Mouse (Mus musculus) ES-Bruce4 (cell line): ENCODE measurements at regions not wholly inside any gene's neighbourhood (a gene's known extent, or its start where the extent isn't known, plus 50 kb on each side); places are given as distances from the start of the nearest gene placed in this dataset.

Experiments used
- H3K27ac ChIP-seq: 2 replicates; pipeline ENCODE4 v1.5.1; 2012; ENCODE audit warnings: low read length, inconsistent platforms; ENCODE audit not compliant: insufficient read depth
- H3K27me3 ChIP-seq: 2 replicates; pipeline ENCODE4 v1.6.1; 2012; ENCODE audit warnings: mild to moderate bottlenecking, low read length, inconsistent platforms; ENCODE audit not compliant: control insufficient read depth, poor library complexity, insufficient read depth, severe bottlenecking
- H3K36me3 ChIP-seq: 2 replicates; pipeline ENCODE4 v1.6.1; 2012; ENCODE audit warnings: inconsistent platforms, mild to moderate bottlenecking, low read length, moderate library complexity; ENCODE audit not compliant: control insufficient read depth, poor library complexity, insufficient read depth, severe bottlenecking
- H3K4me1 ChIP-seq: one replicate; pipeline ENCODE4 v1.8.1; 2011; ENCODE audit warnings: low read length; ENCODE audit not compliant: control insufficient read depth, insufficient read depth
- H3K4me3 ChIP-seq: 2 replicates; pipeline ENCODE4 v1.5.1; 2011; ENCODE audit warnings: low read depth, mild to moderate bottlenecking, low read length
- H3K9ac ChIP-seq: 2 replicates; pipeline ENCODE4 v1.6.1; 2012; ENCODE audit warnings: low read depth, mild to moderate bottlenecking, inconsistent platforms; ENCODE audit not compliant: poor library complexity, severe bottlenecking
- H3K9me3 ChIP-seq: replicated peaks from 2 replicates; pipeline ENCODE4 v1.6.1; 2012; ENCODE audit warnings: mild to moderate bottlenecking, low read length, inconsistent platforms; ENCODE audit not compliant: control insufficient read depth, poor library complexity, insufficient read depth, severe bottlenecking
- CTCF ChIP-seq: IDR thresholded peaks from one replicate; pipeline ENCODE4 v1.8.1; 2011; ENCODE audit warnings: low read depth, low read length
- EP300 ChIP-seq: IDR thresholded peaks from 2 replicates; pipeline ENCODE4 v1.6.1; 2011; ENCODE audit warnings: low read depth, low read length; ENCODE audit not compliant: insufficient read depth
- POLR2A ChIP-seq: IDR thresholded peaks from one replicate; pipeline ENCODE4 v1.8.1; 2011; ENCODE audit warnings: low read length; ENCODE audit not compliant: insufficient read depth

GRCm38 (mm10) chr17:45807452-45807851, 73.8 kb upstream of the 1600014C23Rik start:
- Histone ChIP-seq H3K4me3 (no peak overlapping the region), H3K27me3 (no peaks in the 10 kb centered on the region), H3K27ac (no peak overlapping the region), H3K9ac (no peak overlapping the region), H3K36me3 (no peaks in the 10 kb centered on the region), H3K4me1 (peaks cover 7% of the 10 kb centered on the region), H3K9me3 (no peaks in the 10 kb centered on the region)
- TF ChIP-seq EP300: no peak
- TF ChIP-seq POLR2A: no peak
- no peak for TF ChIP-seq CTCF

- H3K9ac ChIP-seq: no peak overlapping the region
- no peaks in the 10 kb centered on the region for H3K36me3 ChIP-seq
- peaks cover 7% of the 10 kb centered on the region for H3K4me1 ChIP-seq
Measured at GRCm38 (mm10) chr17:45806831-45807230, 73.2 kb upstream of the 1600014C23Rik start.

GRCm38 (mm10) chr17:45806430-45806829, 72.8 kb upstream of the 1600014C23Rik start:
- no peaks in the 10 kb centered on the region for H3K27me3 ChIP-seq
- no peak overlapping the region for H3K9ac ChIP-seq
- H3K4me3 ChIP-seq: no peak overlapping the region
- H3K9me3 ChIP-seq: no peaks in the 10 kb centered on the region
- peaks cover 7% of the 10 kb centered on the region for H3K4me1 ChIP-seq
- TF ChIP-seq CTCF (no peak), EP300 (no peak)
- H3K27ac ChIP-seq: no peak overlapping the region
- H3K36me3 ChIP-seq: no peaks in the 10 kb centered on the region

More at GRCm38 (mm10) chr17:45806831-45807230, 73.2 kb upstream of the 1600014C23Rik start:
- Histone ChIP-seq H3K27ac (no peak overlapping the region), H3K27me3 (no peaks in the 10 kb centered on the region), H3K4me3 (no peak overlapping the region), H3K9me3 (no peaks in the 10 kb centered on the region)
- TF ChIP-seq EP300 (no peak), CTCF (no peak), POLR2A (no peak)

DNA sequence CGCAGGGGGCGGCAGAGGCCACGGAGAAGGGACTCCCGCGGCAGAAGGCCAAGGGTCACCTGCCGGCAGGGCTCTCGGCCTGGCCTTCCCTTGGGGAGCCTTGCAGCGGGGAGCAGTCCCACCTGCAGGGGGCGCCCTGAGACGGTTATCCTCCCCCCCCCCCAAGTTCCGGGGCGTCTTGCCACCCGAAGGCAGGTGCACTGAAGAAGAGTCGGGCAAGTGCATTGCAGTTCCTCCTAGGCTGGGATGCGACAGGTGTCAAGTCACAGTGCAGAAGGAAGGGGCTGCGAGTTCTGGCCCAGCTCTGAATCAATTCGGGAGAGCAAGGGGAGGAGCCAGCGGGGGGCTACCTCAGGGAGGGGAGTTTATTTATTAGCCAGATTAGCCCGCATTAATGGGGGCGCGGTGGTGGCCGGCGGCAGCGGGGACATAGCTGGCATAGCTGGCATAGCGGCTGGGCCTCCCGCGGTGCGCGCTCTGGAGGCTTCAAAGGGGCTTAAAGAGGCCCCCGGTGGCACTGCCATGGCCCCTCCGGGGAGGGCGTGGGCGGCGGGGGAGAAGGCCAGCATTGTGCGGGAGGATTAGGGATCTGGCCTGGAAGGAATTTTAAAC, 71.9 kb upstream of the 1600014C23Rik start:
- no peak overlapping the region for H3K27ac ChIP-seq
- H3K27me3 ChIP-seq: no peaks in the 10 kb centered on the region
- peak overlapping the region; percentile 32 for H3K4me3 ChIP-seq
- H3K9ac ChIP-seq: no peak overlapping the region
- TF ChIP-seq CTCF (peak; percentile 62), POLR2A (no peak)
- H3K36me3 ChIP-seq: no peaks in the 10 kb centered on the region
- H3K4me1 ChIP-seq: peaks cover 7% of the 10 kb centered on the region
- no peaks in the 10 kb centered on the region for H3K9me3 ChIP-seq

GRCm38 (mm10) chr17:45803331-45803730, 69.7 kb upstream of the 1600014C23Rik start:
- H3K9me3 ChIP-seq: no peaks in the 10 kb centered on the region
- H3K4me3 ChIP-seq: no peak overlapping the region
- H3K27me3 ChIP-seq: no peaks in the 10 kb centered on the region
- H3K4me1 ChIP-seq: peaks cover 7% of the 10 kb centered on the region
- H3K9ac ChIP-seq: no peak overlapping the region
- no peak overlapping the region for H3K27ac ChIP-seq
- TF ChIP-seq POLR2A: no peak
- no peak for TF ChIP-seq CTCF
- no peak for TF ChIP-seq EP300
- H3K36me3 ChIP-seq: no peaks in the 10 kb centered on the region

DNA sequence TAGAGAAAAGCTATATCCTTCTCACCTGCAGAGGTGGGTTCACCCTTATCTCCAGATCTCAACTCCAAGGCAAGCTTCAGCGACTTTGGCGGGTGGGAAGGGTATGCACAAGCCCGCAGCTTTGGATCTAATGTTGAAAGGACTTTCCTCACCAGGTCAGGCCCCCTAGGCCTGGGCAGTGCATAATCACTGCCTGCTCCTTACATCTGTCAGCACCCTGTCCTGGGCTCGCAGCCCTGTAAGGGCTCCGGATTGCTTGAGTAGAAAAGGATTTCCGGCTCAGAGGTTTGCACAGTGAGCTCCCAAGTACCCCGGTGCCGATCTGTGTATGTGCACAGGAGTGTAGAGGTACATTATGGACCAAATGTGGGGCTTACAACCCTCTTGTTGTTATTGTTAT, 68.8 kb upstream of the 1600014C23Rik start:
- no peaks in the 10 kb centered on the region for H3K36me3 ChIP-seq
- H3K27ac ChIP-seq: no peak overlapping the region
- no peak overlapping the region for H3K4me3 ChIP-seq
- H3K27me3 ChIP-seq: no peaks in the 10 kb centered on the region
- H3K9me3 ChIP-seq: no peaks in the 10 kb centered on the region
- H3K4me1 ChIP-seq: peaks cover 5% of the 10 kb centered on the region
- H3K9ac ChIP-seq: no peak overlapping the region
- no peak for TF ChIP-seq EP300
- TF ChIP-seq CTCF: no peak
- no peak for TF ChIP-seq POLR2A
